Mouse (Mus musculus): ENCODE measurements around the gene Svopl. TPM values are rescaled to one million over a fixed set of nuclear protein-coding genes. Genes with fewer than 3 reads are reported as not detected.

Gene Svopl
- polyA plus RNA-seq, 1 experiment from 2014 or later, result 0.51 TPM

GRCm38 (mm10) chr6:38049601-38050000 is 2.8 kb upstream of the Svopl start:
- no peaks in the 10 kb centered on the region for H3K27me3 ChIP-seq (replicated peaks; ENCODE audit: control insufficient read depth, insufficient read depth, low read length)
- ATAC-seq (replicated peaks; ENCODE audit: low FRiP score, low TSS enrichment, low read depth) (no peak), DNase-seq (ENCODE audit: low spot score) (no peak)
- H3K9ac ChIP-seq (ENCODE audit: low read length), result no peak overlapping the region
- no peaks in the 10 kb centered on the region for H3K36me3 ChIP-seq (ENCODE audit: control insufficient read depth, insufficient read depth, low read length)
- H3K4me3 ChIP-seq (ENCODE audit: low read depth, low read length), result no peak overlapping the region
- WGBS, result 88% methylated on average over 6 of the region's 6 CpGs
- H3K4me1 ChIP-seq (replicated peaks; ENCODE audit: control insufficient read depth, insufficient read depth, low read length), result no peaks in the 10 kb centered on the region
- no peak overlapping the region for H3K27ac ChIP-seq (ENCODE audit: low read depth)
- no peaks in the 10 kb centered on the region for H3K9me3 ChIP-seq (ENCODE audit: control insufficient read depth, low read length)
- no peak overlapping the region for H3K4me2 ChIP-seq (ENCODE audit: low read length)

GRCm38 (mm10) chr6:38048800-38049561 is 2.2 kb upstream of the Svopl start:
- 44% methylated on average over 6 of the region's 6 CpGs for WGBS
- H3K4me2 ChIP-seq (ENCODE audit: low read length), result no peak overlapping the region
- no peak overlapping the region for H3K4me3 ChIP-seq (ENCODE audit: low read depth, low read length)
- no peaks in the 10 kb centered on the region for H3K27me3 ChIP-seq (replicated peaks; ENCODE audit: control insufficient read depth, insufficient read depth, low read length)
- ATAC-seq (replicated peaks; ENCODE audit: low FRiP score, low TSS enrichment, low read depth) (no peak), DNase-seq (ENCODE audit: low spot score) (no peak)
- no peak overlapping the region for H3K9ac ChIP-seq (ENCODE audit: low read length)
- no peaks in the 10 kb centered on the region for H3K36me3 ChIP-seq (ENCODE audit: control insufficient read depth, insufficient read depth, low read length)
- no peaks in the 10 kb centered on the region for H3K4me1 ChIP-seq (replicated peaks; ENCODE audit: control insufficient read depth, insufficient read depth, low read length)
- no peak overlapping the region for H3K27ac ChIP-seq (ENCODE audit: low read depth)
- H3K9me3 ChIP-seq (ENCODE audit: control insufficient read depth, low read length), result no peaks in the 10 kb centered on the region

GRCm38 (mm10) chr6:38048003-38048402 is 1.2 kb upstream of the Svopl start:
- H3K27ac ChIP-seq (ENCODE audit: low read depth), result no peak overlapping the region
- WGBS, result 75% methylated on average over 4 of the region's 4 CpGs
- H3K4me1 ChIP-seq (replicated peaks; ENCODE audit: control insufficient read depth, insufficient read depth, low read length), result no peaks in the 10 kb centered on the region
- H3K4me3 ChIP-seq (ENCODE audit: low read depth, low read length), result no peak overlapping the region
- no peaks in the 10 kb centered on the region for H3K36me3 ChIP-seq (ENCODE audit: control insufficient read depth, insufficient read depth, low read length)
- DNase-seq (ENCODE audit: low spot score), result no peak
- H3K4me2 ChIP-seq (ENCODE audit: low read length), result no peak overlapping the region
- no peaks in the 10 kb centered on the region for H3K27me3 ChIP-seq (replicated peaks; ENCODE audit: control insufficient read depth, insufficient read depth, low read length)
- H3K9ac ChIP-seq (ENCODE audit: low read length), result no peak overlapping the region
- H3K9me3 ChIP-seq (ENCODE audit: control insufficient read depth, low read length), result no peaks in the 10 kb centered on the region
- ATAC-seq (replicated peaks; ENCODE audit: low FRiP score, low TSS enrichment, low read depth), result no peak

GRCm38 (mm10) chr6:38032801-38033566 is 13.8 kb downstream of the Svopl start:
- 0 out of 2 replicates have a peak overlapping the region, but pooled peaks have one; percentile 1 for H3K27ac ChIP-seq (ENCODE audit: low read depth)
- ATAC-seq (replicated peaks; ENCODE audit: low FRiP score, low TSS enrichment, low read depth) (no peak), DNase-seq (ENCODE audit: low spot score) (no peak)
- peaks cover 6% of the 10 kb centered on the region; the same call in 1 of the 2 replicates for H3K4me1 ChIP-seq (replicated peaks; ENCODE audit: control insufficient read depth, insufficient read depth, low read length)
- H3K4me3 ChIP-seq (ENCODE audit: low read depth, low read length), result no peak overlapping the region
- no peak overlapping the region for H3K4me2 ChIP-seq (ENCODE audit: low read length)
- no peaks in the 10 kb centered on the region for H3K9me3 ChIP-seq (ENCODE audit: control insufficient read depth, low read length)
- no peak overlapping the region for H3K9ac ChIP-seq (ENCODE audit: low read length)
- WGBS, result 72% methylated on average over 5 of the region's 5 CpGs
- no peaks in the 10 kb centered on the region for H3K27me3 ChIP-seq (replicated peaks; ENCODE audit: control insufficient read depth, insufficient read depth, low read length)
- no peaks in the 10 kb centered on the region for H3K36me3 ChIP-seq (ENCODE audit: control insufficient read depth, insufficient read depth, low read length)

GRCm38 (mm10) chr6:38031924-38032540 is 14.8 kb downstream of the Svopl start:
- 0 out of 2 replicates have a peak overlapping the region, but pooled peaks have one; percentile 1 for H3K27ac ChIP-seq (ENCODE audit: low read depth)
- H3K9me3 ChIP-seq (ENCODE audit: control insufficient read depth, low read length), result no peaks in the 10 kb centered on the region
- H3K9ac ChIP-seq (ENCODE audit: low read length), result no peak overlapping the region
- H3K4me1 ChIP-seq (replicated peaks; ENCODE audit: control insufficient read depth, insufficient read depth, low read length), result peaks cover 6% of the 10 kb centered on the region; the same call in 1 of the 2 replicates
- H3K27me3 ChIP-seq (replicated peaks; ENCODE audit: control insufficient read depth, insufficient read depth, low read length), result no peaks in the 10 kb centered on the region
- DNase-seq (ENCODE audit: low spot score) (no peak), ATAC-seq (replicated peaks; ENCODE audit: low FRiP score, low TSS enrichment, low read depth) (no peak)
- no peak overlapping the region for H3K4me2 ChIP-seq (ENCODE audit: low read length)
- H3K4me3 ChIP-seq (ENCODE audit: low read depth, low read length), result no peak overlapping the region
- WGBS, result 40% methylated on average over 7 of the region's 7 CpGs
- H3K36me3 ChIP-seq (ENCODE audit: control insufficient read depth, insufficient read depth, low read length), result no peaks in the 10 kb centered on the region

GRCm38 (mm10) chr6:38028205-38028604 is 18.6 kb downstream of the Svopl start:
- Histone ChIP-seq H3K9ac (ENCODE audit: low read length) (no peak overlapping the region), H3K9me3 (ENCODE audit: control insufficient read depth, low read length) (no peaks in the 10 kb centered on the region), H3K36me3 (ENCODE audit: control insufficient read depth, insufficient read depth, low read length) (no peaks in the 10 kb centered on the region), H3K4me1 (replicated peaks; ENCODE audit: control insufficient read depth, insufficient read depth, low read length) (peaks cover 6% of the 10 kb centered on the region; the same call in 1 of the 2 replicates), H3K4me2 (ENCODE audit: low read length) (no peak overlapping the region), H3K27ac (ENCODE audit: low read depth) (no peak overlapping the region), H3K4me3 (ENCODE audit: low read depth, low read length) (no peak overlapping the region), H3K27me3 (replicated peaks; ENCODE audit: control insufficient read depth, insufficient read depth, low read length) (no peaks in the 10 kb centered on the region)
- ATAC-seq (replicated peaks; ENCODE audit: low FRiP score, low TSS enrichment, low read depth) (no peak), DNase-seq (ENCODE audit: low spot score) (no peak)
- 50% methylated on average over 2 of the region's 2 CpGs for whole genome bisulfite sequencing

GRCm38 (mm10) chr6:38027771-38028170 is 19.0 kb downstream of the Svopl start:
- no peak overlapping the region for H3K27ac ChIP-seq (ENCODE audit: low read depth)
- no peaks in the 10 kb centered on the region for H3K36me3 ChIP-seq (ENCODE audit: control insufficient read depth, insufficient read depth, low read length)
- no peak for ATAC-seq (replicated peaks; ENCODE audit: low FRiP score, low TSS enrichment, low read depth)
- DNase-seq (ENCODE audit: low spot score), result no peak
- H3K9ac ChIP-seq (ENCODE audit: low read length), result no peak overlapping the region
- H3K4me2 ChIP-seq (ENCODE audit: low read length), result no peak overlapping the region
- H3K4me1 ChIP-seq (replicated peaks; ENCODE audit: control insufficient read depth, insufficient read depth, low read length), result peaks cover 6% of the 10 kb centered on the region; the same call in 1 of the 2 replicates
- H3K27me3 ChIP-seq (replicated peaks; ENCODE audit: control insufficient read depth, insufficient read depth, low read length), result no peaks in the 10 kb centered on the region
- no peak overlapping the region for H3K4me3 ChIP-seq (ENCODE audit: low read depth, low read length)
- WGBS, result 56% methylated on average over 1 of the region's 1 CpGs
- no peaks in the 10 kb centered on the region for H3K9me3 ChIP-seq (ENCODE audit: control insufficient read depth, low read length)

GRCm38 (mm10) chr6:38023284-38023683 is 23.5 kb downstream of the Svopl start:
- WGBS, result 22% methylated on average over 7 of the region's 7 CpGs
- DNase-seq (ENCODE audit: low spot score), result no peak
- H3K9ac ChIP-seq (ENCODE audit: low read length), result no peak overlapping the region
- no peaks in the 10 kb centered on the region; the same call in 1 of the 2 replicates for H3K4me1 ChIP-seq (replicated peaks; ENCODE audit: control insufficient read depth, insufficient read depth, low read length)
- no peaks in the 10 kb centered on the region for H3K36me3 ChIP-seq (ENCODE audit: control insufficient read depth, insufficient read depth, low read length)
- no peak overlapping the region for H3K4me3 ChIP-seq (ENCODE audit: low read depth, low read length)
- H3K27me3 ChIP-seq (replicated peaks; ENCODE audit: control insufficient read depth, insufficient read depth, low read length), result no peaks in the 10 kb centered on the region
- H3K9me3 ChIP-seq (ENCODE audit: control insufficient read depth, low read length), result no peaks in the 10 kb centered on the region
- H3K4me2 ChIP-seq (ENCODE audit: low read length), result no peak overlapping the region
- no peak for ATAC-seq (replicated peaks; ENCODE audit: low FRiP score, low TSS enrichment, low read depth)
- H3K27ac ChIP-seq (ENCODE audit: low read depth), result no peak overlapping the region

Data from intestine, embryonic 14.5 days (tissue).